Mouse (Mus musculus) megakaryocyte-erythroid progenitor cell, adult 5 weeks (primary cell): ENCODE results near the gene Rffl. TPM values are rescaled to one million over a fixed set of nuclear protein-coding genes. Genes with fewer than 3 reads are reported as not detected.

Experiments
- polyA plus RNA-seq: library from polyadenylated mRNA; stranded (reverse); fragments of >175 nt; gene quantifications from 2 replicates; pipeline ENCODE4 v1.2.3, GENCODE M21; 2012

Gene Rffl
- 12.7 and 16.5 TPM in 2 replicates for polyA plus RNA-seq

DNA sequence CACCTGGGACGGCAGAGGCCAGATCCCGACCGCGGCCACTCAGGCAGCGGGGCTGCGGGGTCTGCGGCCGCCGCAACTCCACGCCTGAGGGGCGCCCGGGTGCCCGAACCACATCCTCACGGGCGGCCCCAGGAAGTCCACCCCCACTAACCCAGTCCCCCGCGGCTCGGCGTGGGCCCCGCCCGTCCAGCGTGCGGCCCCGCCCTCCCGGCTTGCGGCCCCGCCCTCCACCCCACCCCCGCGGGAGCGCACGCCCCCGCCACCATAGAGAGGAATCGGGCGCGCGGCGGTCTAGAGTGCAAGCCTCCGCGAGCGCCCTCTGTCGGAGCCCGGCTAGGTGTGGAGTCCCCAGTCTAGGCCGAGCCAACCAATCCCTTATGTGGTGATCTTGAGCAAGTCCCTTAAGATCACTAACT is at the start of gene Rffl:
TSS of gene Rffl (minus strand) at position 180 of the 416 bp plus-strand sequence.

DNA sequence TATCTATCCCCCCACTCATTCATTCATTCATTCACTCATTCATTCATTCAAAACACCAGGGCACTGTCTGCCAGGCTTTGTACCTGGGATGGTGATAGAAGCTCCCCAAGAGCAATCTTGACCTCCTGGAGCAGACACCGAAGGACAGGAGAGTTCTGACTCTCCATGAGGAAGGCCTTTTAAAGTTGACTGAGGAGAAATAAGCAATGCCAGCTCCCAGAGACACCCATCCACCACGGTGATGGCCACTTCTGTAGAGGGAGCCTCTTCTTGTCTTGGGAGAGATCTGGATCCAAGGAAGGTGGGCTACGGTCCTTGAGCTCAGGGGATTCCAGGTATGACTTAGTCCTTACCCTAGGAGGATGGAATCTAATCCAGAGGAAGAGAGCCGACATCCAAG is 39.2 kb upstream of the Rffl start, which contains the start of gene Unc45b:
TSS of gene Unc45b (plus strand) at position 301 of the 400 bp plus-strand sequence.

DNA sequence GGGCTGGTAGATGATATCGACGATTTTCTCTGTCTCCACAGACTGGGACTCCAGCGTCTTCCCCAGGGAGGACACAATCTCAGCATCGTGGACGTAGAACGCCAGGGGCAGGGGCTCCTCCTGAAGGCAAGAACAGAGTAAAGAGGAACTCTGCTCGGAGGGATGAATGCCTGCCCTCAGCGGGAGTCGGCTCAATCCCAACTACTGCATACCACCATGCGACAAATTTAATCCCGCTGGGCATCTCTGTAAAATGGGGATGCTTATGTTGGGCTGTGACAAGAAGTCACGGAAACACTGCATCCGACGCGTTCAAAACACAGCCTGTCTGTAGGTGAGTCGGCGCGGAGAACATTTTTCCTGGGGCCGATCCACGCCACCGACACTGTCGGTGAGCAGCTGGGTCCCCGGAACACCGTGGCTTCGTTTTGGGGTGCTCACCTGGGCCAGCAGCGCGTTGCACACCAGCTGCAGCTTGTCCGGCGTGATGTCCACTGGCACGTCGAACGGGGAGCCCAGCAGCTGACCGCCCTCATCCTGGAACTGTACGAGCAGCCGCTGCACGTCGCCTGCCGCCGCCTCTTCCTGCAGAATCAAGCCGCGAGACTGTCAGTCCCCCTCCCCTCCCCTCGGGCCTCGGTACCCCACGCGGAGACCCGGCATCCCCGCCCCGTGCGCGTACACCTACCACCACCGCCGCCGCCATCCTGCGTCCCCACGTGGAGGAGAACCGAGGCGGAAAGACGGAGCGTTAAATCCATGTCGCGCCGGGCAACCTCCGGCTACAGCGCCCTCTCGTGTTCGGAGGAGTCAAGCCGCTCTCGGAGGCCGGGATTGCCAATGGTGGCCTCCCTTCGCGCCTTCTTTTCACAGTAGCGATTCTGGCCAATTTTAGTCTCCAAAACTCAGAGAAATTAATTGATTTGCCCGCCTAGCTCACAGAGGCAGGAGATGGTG is 36.9 kb upstream of the Rffl start, which contains the start of gene Nle1:
TSS of gene Nle1 (minus strand) at position 761 of the 957 bp plus-strand sequence.

DNA sequence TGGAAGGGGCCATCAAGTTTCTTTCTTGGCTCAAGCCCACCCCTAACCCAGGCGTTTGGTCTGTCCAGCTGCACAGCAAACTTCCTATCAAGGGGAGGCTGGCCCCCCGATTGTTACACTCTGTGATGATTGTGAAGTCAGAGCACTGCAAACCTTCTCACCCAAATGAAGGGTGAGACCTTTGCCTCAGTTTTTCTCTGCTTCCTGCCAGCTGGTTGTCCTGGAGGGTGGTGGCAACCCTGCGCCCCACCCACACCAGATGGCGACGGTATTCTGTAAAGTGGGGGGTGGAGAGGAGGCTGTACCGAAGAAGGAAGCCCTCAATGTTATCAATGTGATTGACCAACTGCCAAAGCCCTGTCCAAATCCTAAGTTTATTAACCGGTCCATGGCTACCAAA is 20.9 kb upstream of the Rffl start, which contains the start of gene Fndc8:
TSS of gene Fndc8 (plus strand) at position 189 of the 400 bp plus-strand sequence.

DNA sequence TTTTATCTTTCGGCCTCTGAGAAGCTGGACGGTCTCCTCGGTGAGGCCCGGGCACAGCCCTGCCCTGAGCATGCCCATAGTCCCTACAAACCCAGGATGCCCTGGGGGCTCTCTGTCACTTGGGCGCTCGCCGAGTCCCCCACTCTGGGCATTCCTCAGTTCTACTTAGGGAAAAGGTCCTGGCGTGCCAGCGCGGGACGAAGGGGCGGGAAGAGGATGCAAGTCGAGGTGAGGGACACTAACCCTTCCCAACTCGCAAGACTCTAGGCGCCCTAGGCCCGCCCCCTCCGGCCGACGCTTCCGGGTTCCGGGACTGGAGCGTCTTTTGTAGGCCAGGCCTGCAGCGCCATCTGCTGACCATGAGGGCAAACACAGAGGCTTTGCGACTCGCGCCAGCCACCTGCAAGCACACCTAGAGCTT is 19.3 kb upstream of the Rffl start, which contains the start of gene Rad51d:
TSS of gene Rad51d (minus strand) at position 273 of the 421 bp plus-strand sequence.

DNA sequence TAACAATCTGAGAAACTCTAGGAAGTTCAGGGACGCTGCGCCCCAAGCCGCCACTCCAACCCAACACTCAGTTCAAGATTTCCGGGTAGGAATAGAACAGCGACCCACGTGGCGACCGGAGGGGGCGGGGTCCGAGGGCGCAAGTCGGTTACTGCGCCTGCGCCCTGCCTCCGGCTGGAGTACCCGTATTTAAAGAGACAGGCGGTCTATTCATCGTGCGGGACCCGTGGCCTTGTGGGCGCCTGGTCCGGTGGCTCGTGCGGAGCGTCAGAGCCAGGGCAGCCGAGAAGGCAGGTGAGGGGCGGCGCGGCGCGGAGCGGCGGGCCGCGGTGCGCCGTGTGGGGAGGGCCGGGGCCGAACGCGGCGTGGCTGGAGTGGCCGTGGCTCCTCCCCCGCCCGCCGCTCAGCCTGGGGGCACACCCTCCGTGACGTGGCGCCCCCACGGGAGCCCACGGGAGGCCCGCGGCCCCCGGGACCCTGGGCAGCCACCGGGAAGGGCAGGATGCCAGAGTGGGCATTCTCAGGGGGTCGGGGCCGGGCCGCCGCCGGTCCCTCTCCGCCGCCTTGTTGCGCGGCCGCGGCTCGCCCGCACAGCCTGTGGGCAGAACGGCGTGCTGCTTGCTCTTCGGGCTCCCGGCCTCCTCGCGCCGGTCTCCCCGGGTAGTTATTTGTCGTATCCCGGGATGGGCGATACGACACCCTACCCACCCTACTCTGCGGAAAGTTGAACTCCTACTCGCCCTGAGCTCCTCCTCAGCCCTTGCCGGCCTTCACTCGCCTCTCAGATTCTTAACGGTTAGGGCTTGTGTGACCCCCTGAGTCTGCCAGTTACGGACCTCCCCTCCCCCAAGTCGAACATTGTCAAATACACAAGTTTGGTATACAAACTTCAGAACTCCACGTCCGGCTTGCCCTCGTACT is 89.8 kb downstream of the Rffl start, which contains the start of gene Lig3:
TSS of gene Lig3 (plus strand) at position 126 of the 921 bp plus-strand sequence.

DNA sequence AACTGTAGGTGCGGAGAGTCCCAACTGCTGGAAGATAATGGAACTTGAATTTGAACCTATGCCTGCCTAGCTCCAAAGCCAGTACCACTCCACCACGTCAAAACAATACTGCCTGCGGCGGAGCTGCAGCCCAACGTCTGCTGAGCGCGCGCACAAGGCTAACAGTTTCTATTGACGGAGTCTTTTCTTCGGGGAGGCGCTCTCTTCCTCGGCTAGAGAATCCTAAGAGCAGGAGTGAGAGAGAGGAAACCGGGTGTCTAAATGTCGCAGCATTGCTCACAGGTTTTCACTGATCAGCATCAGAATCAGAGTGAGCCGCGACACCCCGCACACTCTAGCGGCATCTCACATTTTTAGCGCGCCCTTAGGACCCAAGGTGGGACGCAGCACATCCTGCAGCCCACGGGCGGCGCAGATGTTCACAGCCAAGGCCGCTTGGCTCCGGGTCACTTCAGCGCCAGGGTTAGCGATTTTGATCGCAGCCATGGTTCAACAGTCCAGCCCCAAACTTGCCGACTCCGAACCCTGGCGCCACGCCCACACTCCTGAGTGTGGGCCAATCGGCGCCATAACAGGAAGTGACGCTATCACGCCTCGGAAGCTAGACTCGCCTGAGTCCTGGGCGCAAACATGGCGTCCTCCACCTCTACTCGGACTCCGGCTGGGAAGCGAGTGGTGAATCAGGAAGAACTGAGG is 107.1 kb downstream of the Rffl start, which contains the start of the genes Cct6b and Zfp830:
TSS of gene Cct6b (minus strand) at position 580 of the 696 bp plus-strand sequence.
TSS of gene Zfp830 (plus strand) at position 604 of the 696 bp plus-strand sequence.

Other genes with a start within 250 kb of the Rffl start
- gene Cct6b, start 106.9 kb downstream of the Rffl start, polyA plus RNA-seq = 0.19 TPM in 1 of 2 replicates, not detected in the other
- gene Zfp830, start 106.9 kb downstream of the Rffl start, polyA plus RNA-seq = 22.5 and 27.1 TPM in 2 replicates
- 38.9 and 42.0 TPM in 2 replicates for gene Lig3, start 90.1 kb downstream of the Rffl start, polyA plus RNA-seq
- gene Rad51d, start 19.4 kb upstream of the Rffl start, polyA plus RNA-seq = 13.9 and 15.7 TPM in 2 replicates
- not detected in 2 replicates for gene Fndc8, start 20.9 kb upstream of the Rffl start, polyA plus RNA-seq
- gene Nle1, start 37.2 kb upstream of the Rffl start, polyA plus RNA-seq = 58.8 and 65.9 TPM in 2 replicates
- gene Unc45b, start 39.3 kb upstream of the Rffl start, polyA plus RNA-seq = 0.07 and 0.08 TPM in 2 replicates
- 0.26 and 1.1 TPM in 2 replicates for gene Slfn5, start 80.1 kb upstream of the Rffl start, polyA plus RNA-seq
- gene Slfn9, start 120.6 kb upstream of the Rffl start, polyA plus RNA-seq = 4.4 and 5.7 TPM in 2 replicates
- 1.2 and 2.0 TPM in 2 replicates for gene Slfn8, start 149.6 kb upstream of the Rffl start, polyA plus RNA-seq
- gene Slfn2, start 193.9 kb upstream of the Rffl start, polyA plus RNA-seq = 2.8 and 5.3 TPM in 2 replicates
- 0.15 and 0.57 TPM in 2 replicates for gene Slfn1, start 245.6 kb upstream of the Rffl start, polyA plus RNA-seq